Mouse (Mus musculus) neural tube, embryonic 12.5 days (tissue): ENCODE data around the gene Clec16a. TPM values are rescaled to one million over a fixed set of nuclear protein-coding genes. Genes with fewer than 3 reads are reported as not detected.

Experiments
- ATAC-seq: fragments of 200-750 bp; cut with Nextera tagmentation; 2 replicates; pipeline ENCODE4 v1.8.0; 2017; ENCODE audit warnings: low read depth, mild to moderate bottlenecking, moderate TSS enrichment, moderate library complexity; ENCODE audit not compliant: low FRiP score
- H3K27ac ChIP-seq: fragments of 300-500 bp; sonication (generic); 2 replicates; pipeline ENCODE4 v1.5.1; 2016
- H3K27me3 ChIP-seq: fragments of 300-500 bp; sonication (generic); replicated peaks from 2 replicates; pipeline ENCODE4 v1.6.1; 2016; ENCODE audit warnings: mild to moderate bottlenecking
- H3K36me3 ChIP-seq: fragments of 300-500 bp; sonication (generic); 2 replicates; pipeline ENCODE4 v1.6.1; 2016; ENCODE audit warnings: mild to moderate bottlenecking
- H3K4me1 ChIP-seq: fragments of 300-500 bp; sonication (generic); 2 replicates; pipeline ENCODE4 v1.6.1; 2016
- H3K4me2 ChIP-seq: fragments of 300-500 bp; sonication (generic); replicated peaks from 2 replicates; pipeline ENCODE4 v1.6.1; 2016; ENCODE audit warnings: mild to moderate bottlenecking
- H3K4me3 ChIP-seq: fragments of 300-500 bp; sonication (generic); 2 replicates; pipeline ENCODE4 v1.5.1; 2016
- H3K9ac ChIP-seq: fragments of 300-500 bp; sonication (generic); 2 replicates; pipeline ENCODE4 v1.6.1; 2016; ENCODE audit warnings: mild to moderate bottlenecking
- H3K9me3 ChIP-seq: fragments of 300-500 bp; sonication (generic); 2 replicates; pipeline ENCODE4 v1.6.1; 2016; ENCODE audit warnings: mild to moderate bottlenecking
- WGBS: fragments of 180-500 bp; shearing (Covaris S2); methylation state at CpG from one replicate; pipeline ENCODE4 v1.1.7; 2016; 5-methylcytosine and 5-hydroxymethylcytosine counted together
- polyA plus RNA-seq: library from polyadenylated mRNA; unstranded; fragments of >200 nt; fragmentation: Nextera tagmentation; extraction: Ambion mirVana; gene quantifications from 2 replicates; pipeline ENCODE4 v1.2.1, GENCODE M21; 2016

The Clec16a gene
- polyA plus RNA-seq, 1 experiment from 2014 or later: 57.2 TPM

- Histone ChIP-seq H3K36me3 (no peaks in the 10 kb centered on the region), H3K27me3 (no peaks in the 10 kb centered on the region), H3K9me3 (no peaks in the 10 kb centered on the region), H3K4me3 (no peak overlapping the region), H3K4me2 (no peak overlapping the region), H3K4me1 (no peaks in the 10 kb centered on the region), H3K9ac (no peak overlapping the region), H3K27ac (no peak overlapping the region)
- ATAC-seq: no peak
- 88% methylated on average over 2 of the region's 2 CpGs for WGBS
Measured at GRCm38 (mm10) chr16:10659211-10659610, 114.1 kb downstream of the Clec16a start.

- Histone ChIP-seq H3K27ac (no peak overlapping the region), H3K4me3 (no peak overlapping the region), H3K36me3 (no peaks in the 10 kb centered on the region), H3K4me2 (no peak overlapping the region), H3K9me3 (no peaks in the 10 kb centered on the region), H3K9ac (no peak overlapping the region), H3K4me1 (peaks cover 3% of the 10 kb centered on the region; the same call in 1 of the 2 replicates), H3K27me3 (no peaks in the 10 kb centered on the region)
- ATAC-seq: no peak
Measured at GRCm38 (mm10) chr16:10660526-10660925, 115.4 kb downstream of the Clec16a start.

GRCm38 (mm10) chr16:10661385-10661784 lies 116.2 kb downstream of the Clec16a start:
- H3K4me3 ChIP-seq: no peak overlapping the region
- WGBS: 78% methylated on average over 2 of the region's 2 CpGs
- H3K4me1 ChIP-seq: peaks cover 3% of the 10 kb centered on the region; the same call in 1 of the 2 replicates
- H3K9me3 ChIP-seq: no peaks in the 10 kb centered on the region
- H3K27ac ChIP-seq: no peak overlapping the region
- H3K9ac ChIP-seq: no peak overlapping the region
- no peaks in the 10 kb centered on the region for H3K27me3 ChIP-seq
- H3K4me2 ChIP-seq: no peak overlapping the region
- no peak for ATAC-seq
- no peaks in the 10 kb centered on the region for H3K36me3 ChIP-seq

- H3K27ac ChIP-seq: no peak overlapping the region
- peaks cover 3% of the 10 kb centered on the region; the same call in 1 of the 2 replicates for H3K4me1 ChIP-seq
- H3K36me3 ChIP-seq: no peaks in the 10 kb centered on the region
- no peak overlapping the region for H3K9ac ChIP-seq
- WGBS: 87% methylated on average over 12 of the region's 12 CpGs
- no peaks in the 10 kb centered on the region for H3K9me3 ChIP-seq
- H3K4me3 ChIP-seq: no peak overlapping the region
- H3K4me2 ChIP-seq: no peak overlapping the region
- no peaks in the 10 kb centered on the region for H3K27me3 ChIP-seq
- ATAC-seq: no peak
Measured at GRCm38 (mm10) chr16:10663890-10664731, 119.0 kb downstream of the Clec16a start.

- 0 out of 2 replicates have a peak overlapping the region, but pooled peaks have one; percentile 8 for H3K9ac ChIP-seq
- no peaks in the 10 kb centered on the region for H3K27me3 ChIP-seq
- H3K27ac ChIP-seq: no peak overlapping the region
- ATAC-seq: 0 out of 2 replicates have a peak, but pooled peaks have one; percentile 29
- WGBS: 68% methylated on average over 12 of the region's 12 CpGs
- H3K4me1 ChIP-seq: peaks cover 3% of the 10 kb centered on the region; the same call in 1 of the 2 replicates
- H3K4me2 ChIP-seq: no peak overlapping the region
- H3K4me3 ChIP-seq: no peak overlapping the region
- H3K9me3 ChIP-seq: no peaks in the 10 kb centered on the region
- H3K36me3 ChIP-seq: no peaks in the 10 kb centered on the region
Measured at GRCm38 (mm10) chr16:10664921-10665894, 120.1 kb downstream of the Clec16a start.

- ATAC-seq: no peak
- Histone ChIP-seq H3K27me3 (no peaks in the 10 kb centered on the region), H3K4me1 (peaks cover 3% of the 10 kb centered on the region; the same call in 1 of the 2 replicates), H3K9ac (no peak overlapping the region), H3K27ac (no peak overlapping the region), H3K9me3 (no peaks in the 10 kb centered on the region), H3K4me2 (no peak overlapping the region), H3K36me3 (no peaks in the 10 kb centered on the region), H3K4me3 (no peak overlapping the region)
- WGBS: 61% methylated on average over 3 of the region's 3 CpGs
Measured at GRCm38 (mm10) chr16:10666766-10667165, 121.6 kb downstream of the Clec16a start.

GRCm38 (mm10) chr16:10668453-10668852 lies 123.3 kb downstream of the Clec16a start:
- H3K27me3 ChIP-seq: no peaks in the 10 kb centered on the region
- WGBS: 77% methylated on average over 8 of the region's 8 CpGs
- H3K4me1 ChIP-seq: peaks cover 3% of the 10 kb centered on the region; the same call in 1 of the 2 replicates
- H3K27ac ChIP-seq: no peak overlapping the region
- ATAC-seq: no peak
- no peak overlapping the region for H3K4me2 ChIP-seq
- H3K4me3 ChIP-seq: no peak overlapping the region
- no peaks in the 10 kb centered on the region for H3K9me3 ChIP-seq
- no peaks in the 10 kb centered on the region for H3K36me3 ChIP-seq
- H3K9ac ChIP-seq: no peak overlapping the region

GRCm38 (mm10) chr16:10668991-10669703 lies 124.0 kb downstream of the Clec16a start:
- H3K27me3 ChIP-seq: no peaks in the 10 kb centered on the region
- no peak overlapping the region for H3K4me3 ChIP-seq
- H3K27ac ChIP-seq: no peak overlapping the region
- ATAC-seq: no peak
- WGBS: 85% methylated on average over 7 of the region's 7 CpGs
- peaks cover 3% of the 10 kb centered on the region; the same call in 1 of the 2 replicates for H3K4me1 ChIP-seq
- H3K36me3 ChIP-seq: no peaks in the 10 kb centered on the region
- no peaks in the 10 kb centered on the region for H3K9me3 ChIP-seq
- H3K9ac ChIP-seq: no peak overlapping the region
- H3K4me2 ChIP-seq: no peak overlapping the region

- WGBS: 72% methylated on average over 3 of the region's 3 CpGs
Measured at GRCm38 (mm10) chr16:10669936-10670335, 124.8 kb downstream of the Clec16a start.

GRCm38 (mm10) chr16:10672490-10672889 lies 127.4 kb downstream of the Clec16a start:
- Histone ChIP-seq H3K4me3 (no peak overlapping the region), H3K36me3 (no peaks in the 10 kb centered on the region), H3K9me3 (no peaks in the 10 kb centered on the region), H3K27ac (no peak overlapping the region), H3K9ac (no peak overlapping the region), H3K27me3 (no peaks in the 10 kb centered on the region), H3K4me1 (no peaks in the 10 kb centered on the region), H3K4me2 (no peak overlapping the region)
- ATAC-seq: no peak

More at GRCm38 (mm10) chr16:10669936-10670335, 124.8 kb downstream of the Clec16a start:
- no peaks in the 10 kb centered on the region for H3K27me3 ChIP-seq
- no peak overlapping the region for H3K9ac ChIP-seq
- no peak overlapping the region for H3K27ac ChIP-seq
- H3K36me3 ChIP-seq: no peaks in the 10 kb centered on the region
- no peaks in the 10 kb centered on the region for H3K9me3 ChIP-seq
- no peak for ATAC-seq
- peaks cover 3% of the 10 kb centered on the region; the same call in 1 of the 2 replicates for H3K4me1 ChIP-seq
- no peak overlapping the region for H3K4me2 ChIP-seq
- no peak overlapping the region for H3K4me3 ChIP-seq

- Histone ChIP-seq H3K4me2 (no peak overlapping the region), H3K4me1 (no peaks in the 10 kb centered on the region), H3K27ac (no peak overlapping the region), H3K4me3 (no peak overlapping the region), H3K9ac (no peak overlapping the region), H3K27me3 (no peaks in the 10 kb centered on the region), H3K36me3 (no peaks in the 10 kb centered on the region), H3K9me3 (no peaks in the 10 kb centered on the region)
- ATAC-seq: no peak
- WGBS: 75% methylated on average over 2 of the region's 2 CpGs
Measured at GRCm38 (mm10) chr16:10674020-10674419, 128.9 kb downstream of the Clec16a start.
